Mouse (Mus musculus): ENCODE measurements at regions not wholly inside any gene's neighbourhood (a gene's known extent, or its start where the extent isn't known, plus 50 kb on each side); places are given as distances from the start of the nearest gene placed in this dataset.
A peak's percentile ranks its signal among the peaks of the same experiment; 100 is the strongest.
"Not testable (repeated sequence)": the region's sequence is repeated elsewhere in the genome, so short reads cannot be mapped to it uniquely, and the experiment has no call there.

- no peak for DNase-seq
Observed at GRCm38 (mm10) chr4:67378632-67379031, 551.2 kb downstream of the Tlr4 start.

DNA sequence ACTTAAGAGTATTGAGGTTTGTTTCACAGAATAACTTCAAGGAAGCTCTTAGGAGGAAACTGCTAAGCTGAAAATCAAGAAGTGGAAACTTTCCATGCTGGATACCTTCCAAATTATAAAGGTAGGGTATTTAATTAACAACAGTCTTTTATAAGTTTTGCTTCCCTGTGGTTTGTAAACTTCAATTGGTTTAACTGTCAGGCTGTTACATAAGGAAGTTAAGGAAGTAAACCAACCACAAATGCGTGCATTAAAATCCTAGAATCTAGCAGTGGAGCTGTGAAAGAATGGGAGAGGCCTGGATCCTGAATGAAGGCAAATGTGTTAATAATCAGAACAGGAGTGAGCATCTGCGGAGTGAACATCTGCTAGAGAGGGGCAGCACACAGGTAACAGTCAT is 560.5 kb downstream of the Tlr4 start:
- no peak for DNase-seq

DNA sequence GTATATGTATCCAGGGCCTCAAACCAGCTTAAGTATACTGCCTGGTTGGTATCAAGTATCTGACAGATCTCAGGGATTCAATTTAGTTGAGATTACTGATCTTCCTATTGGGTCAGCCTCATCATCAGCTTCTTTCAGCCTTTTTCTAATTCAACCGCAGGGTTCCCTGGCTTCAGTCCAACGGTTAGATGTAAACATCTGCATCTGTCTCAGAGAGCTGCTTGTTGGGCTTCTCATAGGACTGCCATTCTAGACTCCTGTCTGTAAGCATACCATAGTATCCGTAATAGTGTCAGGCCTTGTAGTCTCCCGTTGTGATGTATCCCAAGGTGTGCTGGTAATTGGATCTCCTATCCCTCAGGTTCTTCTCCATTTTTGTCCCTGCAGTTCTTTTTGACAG is 575.6 kb downstream of the Tlr4 start:
- DNase-seq = no peak

GRCm38 (mm10) chr4:67424064-67424463 is 596.7 kb downstream of the Tlr4 start:
- no peak for DNase-seq

DNA sequence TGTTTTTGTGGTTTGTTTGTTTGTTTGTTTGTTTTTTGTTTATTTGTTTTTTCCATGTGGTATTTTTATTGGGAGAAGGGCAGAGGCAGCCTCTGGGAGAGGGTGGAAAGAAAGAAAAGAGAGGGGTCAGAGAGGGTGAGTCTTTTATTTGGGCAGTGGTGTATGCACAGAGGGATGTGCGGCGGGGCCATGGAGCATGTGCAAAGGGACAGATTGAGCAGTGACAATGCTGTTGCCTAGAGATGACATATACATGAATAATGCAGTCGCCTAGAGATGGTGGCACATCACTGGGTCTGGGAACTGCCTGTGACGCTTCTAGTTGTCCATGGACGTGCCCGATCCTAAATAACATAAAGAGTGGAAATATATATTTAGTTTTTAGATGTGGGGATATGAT is 598.3 kb downstream of the Tlr4 start:
- DNase-seq = no peak

- DNase-seq = no peak
Observed at GRCm38 (mm10) chr4:67447835-67448234, 620.5 kb downstream of the Tlr4 start.

GRCm38 (mm10) chr4:67459871-67460270 is 632.5 kb downstream of the Tlr4 start:
- not testable (repeated sequence) for DNase-seq

- no peak for DNase-seq
Observed at GRCm38 (mm10) chr4:67473034-67473433, 645.6 kb downstream of the Tlr4 start.

DNA sequence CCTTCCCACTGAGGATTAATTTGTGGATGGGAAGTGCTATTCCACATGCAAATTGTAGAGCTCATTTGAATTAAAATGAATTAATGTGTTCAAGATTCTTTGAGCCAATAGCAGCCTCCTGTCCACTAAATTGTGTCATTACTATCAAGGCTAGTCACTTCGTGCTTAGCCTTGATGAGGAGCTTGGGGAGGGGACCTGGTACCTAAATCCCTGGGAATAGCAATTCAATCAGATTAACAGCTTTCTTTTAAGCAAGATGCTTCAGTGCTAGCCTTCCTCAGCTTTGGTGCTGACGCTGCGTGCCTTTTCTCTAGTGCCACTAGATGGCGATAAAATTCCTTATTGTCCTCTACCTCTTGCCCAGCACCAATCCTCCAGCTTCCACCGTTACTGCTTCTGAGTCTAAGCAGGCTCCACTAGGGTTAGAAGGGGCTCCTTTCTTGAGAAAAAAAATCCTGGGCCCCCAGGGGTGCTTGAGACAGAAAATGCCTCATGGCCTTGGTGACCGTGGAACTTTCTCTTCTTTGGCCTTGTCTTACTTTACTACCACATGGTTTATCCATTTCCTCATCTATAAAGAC is 650.0 kb downstream of the Tlr4 start:
- DNase-seq = peak; percentile 24 to 39

GRCm38 (mm10) chr4:67478081-67478480 is 650.7 kb downstream of the Tlr4 start:
- no peak for DNase-seq

DNA sequence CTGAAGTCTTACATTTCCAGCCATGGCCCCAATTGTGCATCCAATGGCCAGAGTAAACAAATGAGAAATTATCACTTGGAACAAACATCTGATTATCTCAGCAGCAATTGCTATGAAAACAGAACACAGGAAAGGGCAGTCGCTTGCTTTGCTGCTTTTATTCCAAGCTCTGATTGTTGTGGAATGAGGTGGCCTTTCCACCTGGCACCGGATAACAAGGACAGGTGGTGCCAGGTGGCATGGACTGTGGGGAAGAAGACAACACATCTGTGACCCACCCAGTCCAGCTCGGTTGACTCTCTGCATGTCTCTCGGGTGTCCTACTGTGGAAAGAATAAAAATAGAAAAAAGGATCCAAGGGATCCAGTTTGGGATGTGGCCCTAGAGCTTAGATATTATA is 694.9 kb downstream of the Tlr4 start:
- DNase-seq = no peak

- no peak for DNase-seq
Observed at GRCm38 (mm10) chr4:67523158-67523557, 695.8 kb downstream of the Tlr4 start.

GRCm38 (mm10) chr4:67529586-67529985 is 702.2 kb downstream of the Tlr4 start:
- DNase-seq = no peak

GRCm38 (mm10) chr4:67539466-67539865 is 712.1 kb downstream of the Tlr4 start:
- DNase-seq = no peak

DNA sequence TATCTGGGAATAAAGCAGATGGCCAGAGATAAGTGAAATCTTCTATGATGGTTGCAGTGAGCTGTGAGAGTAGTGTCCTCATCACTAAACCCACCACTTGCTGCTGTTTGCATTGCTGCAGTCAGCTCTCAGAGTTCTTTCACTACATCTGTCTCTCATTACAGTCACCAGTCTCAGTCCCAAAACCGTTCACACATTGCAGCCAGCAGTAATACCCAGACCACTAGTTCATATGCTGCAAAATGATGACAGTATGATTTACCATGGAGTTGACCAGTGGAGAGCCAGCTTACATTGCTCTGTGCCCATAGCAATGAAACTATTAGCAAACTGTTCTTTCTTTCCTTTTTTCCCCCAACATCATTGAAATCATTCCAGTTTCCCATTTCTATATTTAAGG is 718.6 kb downstream of the Tlr4 start:
- no peak for DNase-seq

DNA sequence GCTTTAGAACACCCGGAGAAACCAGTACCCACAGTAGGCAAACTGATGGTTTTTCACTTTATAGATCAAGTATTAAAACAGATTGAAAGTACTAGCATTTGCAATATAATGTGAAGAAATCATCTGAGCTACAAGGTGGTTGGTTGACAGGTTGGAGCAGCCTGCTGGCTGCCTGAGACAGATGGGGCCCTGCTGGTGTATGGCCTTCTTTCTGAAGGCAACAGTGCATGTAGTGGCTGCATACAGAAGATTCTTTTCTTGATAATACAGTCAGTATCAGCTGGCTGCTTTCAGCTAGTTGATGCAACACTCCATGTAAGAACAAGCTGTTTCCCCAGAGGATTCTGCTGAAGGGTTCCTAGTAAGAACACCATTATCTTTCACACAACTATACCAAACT is 720.6 kb downstream of the Tlr4 start:
- peak in 1 of 2 experiments; percentile 2 for DNase-seq

DNA sequence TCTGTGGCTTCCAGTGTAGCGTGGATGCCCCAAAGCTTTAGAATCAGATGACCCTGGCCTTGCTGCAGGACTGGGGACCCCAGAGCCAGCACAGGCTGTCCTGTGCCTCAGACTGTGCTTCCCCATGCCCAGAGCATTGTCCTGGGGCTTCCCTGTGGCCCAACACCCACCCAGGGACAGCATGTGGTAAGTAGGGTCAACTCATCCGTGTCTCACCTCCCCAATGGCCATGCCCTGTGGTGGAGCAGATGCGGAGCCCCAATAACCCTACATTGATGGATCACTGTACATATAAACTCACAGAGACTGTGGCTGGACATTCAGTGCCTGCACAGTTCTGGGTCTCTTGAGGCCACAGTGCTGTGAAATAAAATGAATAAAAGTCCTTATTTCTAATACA is 726.1 kb downstream of the Tlr4 start:
- no peak for DNase-seq

- no peak for DNase-seq
Observed at GRCm38 (mm10) chr4:67574816-67575215, 747.4 kb downstream of the Tlr4 start.

DNA sequence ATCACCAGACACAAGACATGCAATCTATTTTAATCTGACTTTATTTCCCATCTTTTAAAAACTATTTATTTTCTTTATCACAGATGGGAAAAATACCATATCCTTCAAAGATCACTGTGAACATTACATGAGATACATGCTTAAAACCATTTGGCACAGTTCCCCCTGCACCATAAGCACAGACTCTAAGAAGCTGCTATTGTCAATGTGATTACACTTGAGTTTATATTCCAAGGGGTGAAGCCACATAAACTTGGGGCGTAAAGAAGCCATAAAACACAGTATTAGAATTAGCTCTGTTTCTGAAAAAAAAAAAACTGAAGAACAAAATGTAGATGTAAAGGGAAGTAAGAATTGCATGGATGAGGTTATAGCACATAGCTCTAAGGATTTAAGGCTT is 762.1 kb downstream of the Tlr4 start:
- no peak for DNase-seq

- peak; percentile 40 to 53 for DNase-seq
Observed at GRCm38 (mm10) chr4:67589976-67590727, 762.8 kb downstream of the Tlr4 start.

DNA sequence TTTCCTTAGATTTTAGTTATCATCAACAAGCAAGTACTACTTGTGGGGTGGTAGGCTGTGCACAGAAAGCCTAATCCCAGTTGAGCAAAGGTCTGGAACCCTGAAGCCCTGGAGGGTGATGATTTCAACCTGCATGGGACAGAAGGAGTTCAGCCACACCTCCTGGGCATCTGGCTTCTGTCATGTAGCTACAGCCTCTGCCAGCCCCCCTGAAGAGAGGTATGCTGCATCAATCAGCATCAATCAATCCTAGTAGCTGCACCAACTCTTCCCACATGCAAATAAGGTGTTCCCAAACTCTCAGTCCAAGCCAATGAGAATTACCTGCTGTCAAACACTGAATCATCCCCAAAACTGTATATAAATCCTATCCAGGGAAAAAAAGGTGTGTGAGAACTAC is 779.8 kb downstream of the Tlr4 start:
- DNase-seq = no peak

DNA sequence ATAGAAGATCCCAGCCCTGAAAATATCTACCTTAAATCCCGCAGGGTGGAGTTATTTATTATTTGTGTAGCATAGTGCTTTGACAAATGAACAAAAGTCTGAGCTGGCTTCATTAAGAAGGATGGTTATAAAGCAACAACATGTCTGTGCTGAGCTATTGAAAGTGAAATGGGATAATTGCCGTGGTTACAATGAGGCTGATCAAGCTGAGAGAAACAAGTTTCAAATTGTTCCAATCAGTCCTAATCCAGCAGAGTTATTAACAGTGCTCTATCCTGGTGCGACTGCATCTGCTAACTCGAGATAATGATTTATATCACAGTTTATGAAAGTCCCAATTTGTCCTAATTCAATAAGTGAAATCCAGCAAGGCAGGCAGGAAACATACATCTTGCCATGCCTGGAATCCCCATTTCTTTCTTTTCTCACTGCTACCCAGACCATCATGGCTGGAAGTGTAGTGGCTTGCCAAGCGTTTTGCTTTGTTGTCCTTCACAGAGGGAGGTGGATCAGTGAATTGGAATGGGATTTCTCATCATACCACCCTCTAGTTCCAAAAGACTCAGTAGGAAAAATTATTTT is 787.2 kb downstream of the Tlr4 start:
- no peak for DNase-seq

DNA sequence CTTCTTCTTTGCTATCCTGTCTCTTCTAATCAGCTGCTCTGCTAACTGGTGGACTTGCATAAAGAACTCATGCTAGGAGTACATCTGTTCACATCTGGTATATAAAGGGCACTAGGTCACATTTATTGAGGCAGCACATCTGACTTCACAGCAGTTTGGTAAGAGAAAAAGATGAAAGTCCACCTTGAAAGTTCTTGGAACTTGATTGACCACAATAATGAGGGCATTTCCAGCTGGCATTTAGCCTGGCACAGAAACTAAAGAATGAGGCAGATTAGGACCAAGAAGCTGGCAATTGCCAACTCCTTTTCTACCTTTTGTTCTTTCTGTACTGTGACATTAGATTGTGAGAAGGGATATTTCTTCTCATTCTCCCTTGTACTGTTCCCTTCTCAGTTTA is 799.3 kb downstream of the Tlr4 start:
- DNase-seq = no peak

DNA sequence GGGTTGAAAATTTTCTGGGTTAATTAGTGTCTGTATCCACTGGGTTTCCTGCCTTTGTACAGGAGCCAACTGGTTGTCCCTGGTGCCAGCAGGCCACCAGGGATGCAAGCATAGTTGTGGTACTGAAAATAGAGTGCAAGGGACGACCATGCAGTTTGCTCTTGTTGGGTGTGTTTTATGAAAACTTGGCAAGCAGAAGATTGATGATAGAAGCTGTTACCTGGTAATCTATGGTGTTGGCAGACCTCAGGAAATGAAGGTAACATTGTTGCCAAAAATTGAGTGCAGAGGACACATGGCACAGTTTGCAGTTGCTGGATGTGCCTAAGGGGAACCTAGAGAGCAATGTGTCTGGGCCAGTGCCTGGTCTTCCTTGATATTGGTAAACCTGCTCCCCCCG is 818.7 kb downstream of the Tlr4 start:
- no peak for DNase-seq
